ENCODE assay signal across 8 mouse cellular contexts in the genomic region with DNA sequence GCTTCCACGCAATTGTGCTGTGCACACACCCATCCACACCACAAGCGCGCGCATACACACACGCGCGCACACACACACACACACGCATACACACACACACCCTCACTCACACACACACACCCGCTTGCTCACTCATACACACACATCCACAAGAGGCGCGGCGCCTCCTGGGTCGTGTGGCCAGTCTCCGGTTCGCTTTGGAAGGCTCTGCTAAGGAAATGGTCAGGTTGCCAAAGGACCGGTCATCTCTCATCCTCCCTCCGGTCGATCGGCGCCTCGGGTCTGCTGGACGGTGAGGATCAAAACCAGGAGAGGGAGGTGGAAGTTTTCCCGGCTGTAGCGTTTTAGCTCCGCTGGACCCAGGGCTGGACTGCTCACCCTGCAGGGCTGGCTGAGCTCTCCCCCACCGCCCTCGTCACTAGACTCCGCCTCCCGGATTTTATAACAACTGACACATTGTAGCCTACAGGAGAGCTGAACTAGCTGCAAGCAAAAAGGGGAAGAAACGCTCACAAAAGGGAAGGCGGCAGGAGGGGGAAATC. TPM values are rescaled to one million over a fixed set of nuclear protein-coding genes. Genes with fewer than 3 reads are reported as not detected.
DNase-seq lines count a peak whose midpoint lies in the region; ATAC-seq lines count a peak whose summit lies in the region.

Gene Srgap3, minus strand, starts transcription at position 372 of the 542 bp plus-strand sequence.

- ATAC-seq in hindbrain, embryonic 13.5 days (ENCODE audit: low FRiP score): peak; percentile 91

- under 1% methylated on average over 31 of the region's 31 CpGs for WGBS in hindbrain, embryonic 13.5 days

- DNase-seq in NIH3T3 (ENCODE audit: low read depth): peak; percentile 95
- DNase-seq in cerebellum, adult 9-10 months: peak; percentile 94
- peak; percentile 75 to 81 for DNase-seq in frontal cortex, postnatal 14 days (ENCODE audit: low spot score in 2 of 2)
- DNase-seq in layer of hippocampus, postnatal 25 days (ENCODE audit: extremely low spot score in 1 of 2, low spot score in 1 of 2): peak; percentile 74 to 76
- peak; percentile 66 for DNase-seq in lung, postnatal 14 days
- peak; percentile 64 for DNase-seq in retina, adult 2 months (ENCODE audit: low read depth, low spot score)
- peak; percentile 48 to 52 for DNase-seq in thymus, postnatal 36 days

- peak within 1 kb of the TSS; percentile 89 for H3K4me3 ChIP-seq in hindbrain, embryonic 13.5 days

- H3K4me1 ChIP-seq in hindbrain, embryonic 13.5 days (replicated peaks): peaks cover 49% of the 10 kb centered on the region

- peak within 1 kb of the TSS; percentile 79 for H3K4me2 ChIP-seq in hindbrain, embryonic 13.5 days

- no peaks in the 10 kb centered on the region for H3K9me3 ChIP-seq in hindbrain, embryonic 13.5 days

- peak within 1 kb of the TSS; percentile 95 for H3K27ac ChIP-seq in hindbrain, embryonic 13.5 days

- no peaks in the 10 kb centered on the region for H3K27me3 ChIP-seq in hindbrain, embryonic 13.5 days

- H3K9ac ChIP-seq in hindbrain, embryonic 13.5 days: peak within 1 kb of the TSS; percentile 94

- peaks cover 9% of the 10 kb centered on the region for H3K36me3 ChIP-seq in hindbrain, embryonic 13.5 days

RNA-seq across cellular contexts. Expression of gene Srgap3, which starts in this region (rescaled TPM):
- 37.5 and 42.3 TPM in 2 replicates for polyA plus RNA-seq in hindbrain, embryonic 13.5 days (2015; fragmentation: Nextera tagmentation; extraction: Ambion mirVana)
- total RNA-seq in layer of hippocampus, postnatal 25 days (2021): 100 to 1,000 TPM; 241 to 270 TPM

Comparison
In these comparisons a context has a peak if more than half of its experiments do, and no peak if none do; other contexts are left out.
1. Peak in every context shown above with its lines: DNase-seq, ATAC-seq, H3K4me3 ChIP-seq and H3K27ac ChIP-seq.